Mouse (Mus musculus): Measurements from ENCODE around the gene Supt5. TPM values are rescaled to one million over a fixed set of nuclear protein-coding genes. Genes with fewer than 3 reads are reported as not detected.
A peak's percentile ranks its signal among the peaks of the same experiment; 100 is the strongest.

Gene Supt5
- total RNA-seq, 1 experiment from 2014 or later = 136 TPM

DNA sequence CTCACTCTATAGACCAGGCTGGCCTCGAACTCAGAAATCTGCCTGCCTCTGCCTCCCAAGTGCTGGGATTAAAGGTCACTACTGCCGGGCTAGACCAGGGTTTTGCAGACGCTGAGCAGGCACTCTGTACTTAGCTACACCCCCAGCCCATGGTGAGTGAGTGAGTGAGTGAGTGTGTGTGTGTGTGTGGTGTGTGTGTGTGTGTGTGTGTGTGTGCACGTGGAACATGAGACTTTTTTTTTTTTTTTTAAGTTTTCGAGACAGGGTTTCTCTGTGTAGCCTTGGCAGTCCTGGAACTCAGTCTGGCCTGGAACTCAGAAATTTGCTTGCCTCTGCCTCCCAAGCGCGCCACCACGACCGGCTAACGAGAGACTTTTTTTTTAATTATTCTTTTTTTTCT is 36.1 kb upstream of the Supt5 start:
- DNase-seq = no peak

GRCm38 (mm10) chr7:28373891-28374495 is 35.4 kb upstream of the Supt5 start:
- no peak for DNase-seq

DNA sequence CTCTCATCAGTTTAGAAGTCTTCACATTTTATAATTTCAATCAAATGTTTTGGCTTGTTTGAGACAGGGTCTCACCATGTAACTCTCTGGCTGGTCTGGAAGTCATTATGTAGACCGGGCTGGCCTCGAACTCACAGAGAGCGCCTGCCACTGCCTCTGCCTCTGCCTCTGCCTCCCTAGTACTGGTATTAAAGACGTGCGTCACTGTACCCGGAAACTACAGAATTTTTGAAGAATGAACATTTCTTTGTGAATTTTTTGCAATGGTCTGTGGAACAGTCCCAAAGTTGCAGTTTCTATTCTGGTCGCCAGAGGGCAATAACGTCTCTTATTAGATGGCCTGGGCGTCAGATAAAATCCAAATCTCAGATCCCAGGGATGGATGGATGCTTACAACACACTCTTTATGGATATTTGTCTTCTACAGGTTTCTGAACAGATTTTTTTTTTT is 34.6 kb upstream of the Supt5 start:
- DNase-seq = peak; percentile 55

DNA sequence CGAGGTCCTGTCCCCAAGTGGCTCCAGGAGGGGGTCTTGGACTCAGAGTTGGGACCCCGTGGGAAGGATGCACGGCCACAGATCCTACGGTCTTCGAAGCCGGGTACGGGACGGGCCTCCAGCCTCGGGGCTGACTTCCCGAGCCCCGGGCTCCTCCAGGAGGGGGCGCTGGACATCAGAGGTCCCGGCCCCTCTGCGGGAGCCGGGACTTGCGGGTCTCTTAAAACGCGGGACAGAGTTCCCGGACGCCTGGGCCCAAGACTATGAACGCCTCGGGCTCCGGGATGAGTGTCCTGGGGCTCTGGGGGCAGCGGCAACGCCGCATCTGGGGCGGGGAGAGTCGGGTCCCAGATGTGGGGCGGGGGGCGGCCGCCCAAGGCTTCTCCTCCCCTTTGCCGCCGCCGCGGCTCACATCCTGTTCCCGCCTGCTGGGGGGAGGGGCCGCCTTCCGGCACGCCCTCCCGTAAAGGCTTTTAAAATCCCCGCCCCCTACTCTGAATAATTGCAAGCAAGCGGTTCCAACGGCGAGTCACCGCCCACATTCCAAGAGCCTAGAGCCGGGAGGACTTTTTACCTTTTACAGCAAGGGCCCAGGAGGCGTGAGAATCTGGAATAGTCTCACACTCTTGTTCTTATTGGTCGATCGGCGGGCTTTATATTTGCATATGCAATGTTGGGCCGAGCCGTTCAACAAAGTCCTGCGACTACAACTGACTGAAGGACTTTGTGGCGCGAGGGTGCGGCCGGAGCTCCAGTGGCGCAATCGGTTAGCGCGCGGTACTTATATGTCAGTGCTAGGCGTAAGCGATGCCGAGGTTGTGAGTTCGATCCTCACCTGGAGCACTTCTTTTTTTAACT is 33.9 kb upstream of the Supt5 start, which contains the start of gene Plekhg2:
TSS of gene Plekhg2 (minus strand) at position 349 of the 858 bp plus-strand sequence.
- DNase-seq = peak; percentile 94

- DNase-seq = peak; percentile 59
Measured at GRCm38 (mm10) chr7:28371514-28371989, 33.0 kb upstream of the Supt5 start.

DNA sequence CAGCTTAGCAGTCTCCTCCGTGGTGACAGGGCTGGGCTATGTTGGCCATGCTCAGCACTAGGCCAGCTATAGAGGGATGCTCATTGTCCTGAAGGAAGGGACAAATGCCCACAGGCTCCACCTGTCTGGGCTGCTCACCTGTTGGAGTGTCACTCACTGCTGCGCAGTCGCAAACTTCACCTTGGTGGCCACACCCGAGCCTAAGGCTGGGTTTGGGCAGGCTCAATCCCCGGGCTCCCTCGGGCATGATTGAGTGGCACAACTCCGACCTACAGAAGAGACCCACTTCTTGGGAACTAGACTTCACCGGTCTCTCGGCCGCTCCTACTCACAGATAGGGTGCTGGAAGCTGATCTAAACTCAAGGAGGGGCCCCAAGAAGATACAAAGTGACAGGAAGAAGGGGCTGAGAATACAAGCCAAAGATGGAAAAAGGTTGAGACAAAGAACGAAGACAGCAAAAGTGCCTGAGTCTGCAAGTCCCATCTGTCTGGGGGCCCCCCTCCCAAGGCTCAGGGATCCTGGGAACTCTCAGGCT is 32.5 kb upstream of the Supt5 start:
- no peak for DNase-seq

- DNase-seq = no peak
Measured at GRCm38 (mm10) chr7:28370051-28370450, 31.5 kb upstream of the Supt5 start.

- DNase-seq = no peak
Measured at GRCm38 (mm10) chr7:28368276-28368920, 29.9 kb upstream of the Supt5 start.

DNA sequence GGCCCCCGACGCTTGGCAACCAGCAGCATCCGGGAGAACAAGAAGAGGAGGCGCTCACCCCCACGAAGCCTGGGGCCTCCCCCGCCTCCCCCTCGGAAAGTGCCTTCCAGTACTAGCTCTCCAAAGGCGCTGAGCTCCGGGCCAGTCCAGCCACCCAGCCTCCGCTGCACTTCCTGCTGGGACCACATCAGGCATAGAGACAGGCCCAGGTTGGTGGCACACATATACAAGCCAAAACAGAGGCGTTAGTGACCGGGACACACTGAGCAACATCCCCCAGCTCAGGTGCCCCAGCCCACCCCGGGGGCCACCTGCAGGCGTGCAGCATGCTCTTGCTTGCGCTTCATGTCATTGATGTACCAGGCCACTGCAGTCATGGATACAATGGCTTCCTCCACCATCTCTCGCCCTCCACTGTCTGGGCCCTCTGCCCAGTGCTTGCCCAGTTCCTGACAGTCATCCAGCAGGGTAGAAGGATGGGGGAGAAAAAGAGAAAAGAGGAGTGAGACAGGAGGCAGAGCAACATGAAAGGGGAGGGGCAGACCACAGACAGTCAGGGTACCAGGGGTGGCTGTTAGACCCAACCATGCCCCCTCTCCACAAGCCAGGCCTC is 29.2 kb upstream of the Supt5 start:
- no peak for DNase-seq

- no peak for DNase-seq
Measured at GRCm38 (mm10) chr7:28362441-28363060, 24.0 kb upstream of the Supt5 start.

DNA sequence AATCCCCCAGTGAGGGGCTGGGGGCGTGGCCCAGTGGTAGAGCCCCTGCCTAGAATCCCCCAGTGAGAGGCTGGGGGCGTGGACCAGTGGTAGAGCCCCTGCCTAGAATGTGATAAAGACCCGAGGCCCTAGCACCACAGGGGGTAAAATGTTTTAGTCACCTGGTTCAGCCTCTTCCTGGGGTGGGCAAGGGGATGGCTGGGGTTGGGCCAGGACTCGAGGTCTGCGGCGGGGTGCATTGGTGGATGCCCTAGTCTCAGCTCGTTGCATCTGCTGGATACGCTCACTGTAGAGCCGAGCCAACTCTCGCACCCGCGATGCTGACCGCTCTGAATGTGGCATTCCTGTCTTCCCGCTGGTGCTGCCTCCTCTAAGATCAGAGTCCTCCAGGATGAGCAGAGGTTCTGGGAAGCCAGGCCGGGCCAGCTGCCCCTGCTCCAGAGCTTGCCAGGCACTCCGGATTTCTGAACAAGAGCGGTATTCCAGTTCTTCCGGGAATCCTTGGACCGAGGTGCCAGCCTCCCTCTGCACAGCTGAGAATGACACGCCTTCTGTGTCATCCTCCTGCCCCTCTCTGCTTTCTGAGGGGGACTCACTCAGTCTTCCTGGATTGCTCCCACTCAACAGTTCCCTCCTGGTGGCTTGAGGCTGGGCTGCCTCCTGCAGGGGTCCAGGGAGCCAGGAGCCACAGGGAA is 23.2 kb upstream of the Supt5 start:
- DNase-seq = no peak

- no peak for DNase-seq
Measured at GRCm38 (mm10) chr7:28360291-28360690, 21.7 kb upstream of the Supt5 start.

DNA sequence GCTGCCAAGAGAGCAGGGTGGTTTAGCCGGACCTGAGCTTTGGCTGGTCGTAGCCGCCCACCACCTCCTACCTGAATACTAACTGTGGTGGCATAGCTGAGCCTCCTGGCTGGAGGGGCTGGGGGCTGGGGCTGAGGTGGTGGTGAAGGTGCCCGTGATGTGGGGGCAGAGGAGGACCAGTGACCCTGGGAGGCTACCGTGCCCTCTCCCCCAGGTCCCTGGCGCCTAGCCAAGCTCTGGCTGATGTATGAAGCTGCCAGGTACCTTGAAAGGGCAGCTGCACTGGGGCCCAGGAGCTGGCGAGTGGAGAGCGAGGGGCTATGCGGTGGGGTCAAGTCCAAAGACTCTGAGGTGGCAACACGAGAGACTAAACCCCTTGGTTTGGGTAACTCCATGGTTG is 21.3 kb upstream of the Supt5 start:
- no peak for DNase-seq

GRCm38 (mm10) chr7:28358431-28358830 is 19.9 kb upstream of the Supt5 start:
- no peak for DNase-seq

DNA sequence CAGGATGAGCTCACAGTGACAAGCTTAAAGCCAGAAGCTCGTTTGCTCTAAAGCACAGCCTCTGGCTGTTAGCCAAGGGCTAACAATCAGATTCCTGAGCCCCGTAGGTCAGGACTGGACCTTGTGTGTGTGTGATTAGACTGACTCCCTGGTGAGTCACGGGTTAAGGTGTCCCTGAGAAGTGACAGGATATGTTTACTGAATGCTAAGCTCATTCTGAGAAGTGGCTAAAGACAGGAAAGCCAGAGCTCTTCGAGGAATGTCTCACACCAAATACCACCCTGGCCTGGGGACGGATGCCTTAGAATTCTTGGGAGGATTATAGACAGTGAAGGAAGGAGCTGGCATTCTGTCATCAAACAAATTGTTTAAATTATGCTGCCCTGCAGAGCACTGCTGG is 19.4 kb upstream of the Supt5 start:
- DNase-seq = no peak

DNA sequence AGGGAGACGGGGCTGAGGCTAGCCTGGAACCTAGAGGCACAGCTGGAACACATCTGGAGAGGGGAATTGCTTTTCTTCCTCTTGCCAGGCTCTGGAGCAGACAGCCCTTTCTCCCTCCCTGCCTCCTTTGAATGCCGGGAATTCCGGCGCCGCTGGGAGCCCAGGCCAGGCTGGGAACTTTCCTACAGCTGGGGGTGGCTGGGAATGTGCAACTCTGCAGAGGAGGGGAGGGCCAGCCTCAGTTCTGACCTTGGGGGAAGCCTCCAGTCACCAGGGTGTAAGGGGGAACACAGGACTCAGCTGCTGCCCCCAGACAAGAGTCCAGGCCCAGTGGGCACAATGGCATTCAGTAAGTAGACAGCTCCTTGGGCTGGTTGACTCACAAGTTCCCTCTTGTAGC is 18.4 kb upstream of the Supt5 start:
- DNase-seq = no peak

GRCm38 (mm10) chr7:28355221-28355620 is 16.7 kb upstream of the Supt5 start:
- DNase-seq = no peak

DNA sequence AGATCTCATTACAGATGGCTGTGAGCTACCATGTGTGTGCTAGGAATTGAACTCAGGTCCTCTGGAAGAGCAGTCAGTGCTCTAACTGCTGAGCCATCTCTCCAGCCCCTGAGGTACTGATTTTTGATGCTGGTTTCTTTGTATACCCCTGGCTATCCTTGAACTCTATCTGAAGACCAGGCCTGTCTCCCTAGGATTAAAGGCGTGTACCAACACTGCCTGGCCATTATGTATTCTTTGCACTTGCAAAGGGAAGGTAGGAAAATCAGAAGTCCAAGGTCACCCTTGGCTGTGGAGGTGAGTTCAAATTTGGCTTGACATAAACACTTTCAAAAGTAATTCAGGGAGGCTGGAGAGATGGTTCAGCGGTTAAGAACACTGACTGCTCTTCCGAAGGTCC is 16.1 kb upstream of the Supt5 start:
- DNase-seq = no peak

DNA sequence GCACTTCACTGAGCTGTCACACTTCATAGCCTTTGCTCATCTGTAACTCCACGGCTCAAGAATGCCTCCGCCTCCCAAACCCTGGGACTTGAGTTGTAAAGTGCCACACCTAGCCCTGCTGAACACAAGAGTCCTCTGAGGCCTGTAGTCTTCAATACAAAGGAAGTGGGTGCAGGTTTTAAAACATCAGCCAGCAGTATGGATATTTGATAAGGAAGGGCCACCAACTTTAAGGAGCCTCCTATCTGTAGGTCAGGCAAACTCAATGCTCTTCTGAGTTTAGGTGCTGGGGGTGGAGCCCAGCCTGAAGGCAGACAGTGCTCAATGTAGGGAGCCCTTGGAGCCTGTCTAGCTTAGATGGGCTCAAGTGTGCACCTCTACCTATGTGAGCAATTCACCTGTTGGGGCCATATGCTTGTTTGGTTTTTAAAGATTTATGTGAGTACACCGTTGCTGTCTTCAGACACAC is 15.6 kb upstream of the Supt5 start:
- DNase-seq = no peak

- DNase-seq = no peak
Measured at GRCm38 (mm10) chr7:28353267-28353666, 14.7 kb upstream of the Supt5 start.

GRCm38 (mm10) chr7:28351676-28352191 is 13.2 kb upstream of the Supt5 start:
- no peak for DNase-seq
